Mouse (Mus musculus) embryonic facial prominence, embryonic 12.5 days (tissue): ENCODE measurements at regions not wholly inside any gene's neighbourhood (a gene's known extent, or its start where the extent isn't known, plus 50 kb on each side); places are given as distances from the start of the nearest gene placed in this dataset.

Experiments
- ATAC-seq: fragments of 200-750 bp; cut with Nextera tagmentation; 2 replicates; pipeline ENCODE4 v1.8.0; 2017; ENCODE audit not compliant: insufficient number of reproducible peaks, insufficient read depth, low FRiP score, low TSS enrichment
- H3K27ac ChIP-seq: fragments of 300-500 bp; sonication (generic); 2 replicates; pipeline ENCODE4 v1.5.1; 2016; ENCODE audit warnings: mild to moderate bottlenecking
- H3K27me3 ChIP-seq: fragments of 300-500 bp; sonication (generic); 2 replicates; pipeline ENCODE4 v1.6.1; 2016; ENCODE audit warnings: mild to moderate bottlenecking, moderate library complexity
- H3K36me3 ChIP-seq: fragments of 300-500 bp; sonication (generic); 2 replicates; pipeline ENCODE4 v1.6.1; 2016; ENCODE audit warnings: mild to moderate bottlenecking
- H3K4me1 ChIP-seq: fragments of 300-500 bp; sonication (generic); 2 replicates; pipeline ENCODE4 v1.6.1; 2016
- H3K4me2 ChIP-seq: fragments of 300-500 bp; sonication (generic); replicated peaks from 2 replicates; pipeline ENCODE4 v1.6.1; 2016; ENCODE audit warnings: mild to moderate bottlenecking, moderate library complexity
- H3K4me3 ChIP-seq: fragments of 300-500 bp; sonication (generic); 2 replicates; pipeline ENCODE4 v1.5.1; 2016; ENCODE audit warnings: mild to moderate bottlenecking
- H3K9ac ChIP-seq: fragments of 300-500 bp; sonication (generic); 2 replicates; pipeline ENCODE4 v1.6.1; 2016; ENCODE audit warnings: mild to moderate bottlenecking, moderate library complexity
- H3K9me3 ChIP-seq: fragments of 300-500 bp; sonication (generic); 2 replicates; pipeline ENCODE4 v1.6.1; 2016; ENCODE audit warnings: mild to moderate bottlenecking, moderate library complexity
- WGBS: fragments of 180-500 bp; shearing (Covaris S2); methylation state at CpG from one replicate; pipeline ENCODE4 v1.1.7; 2016; 5-methylcytosine and 5-hydroxymethylcytosine counted together

- Histone ChIP-seq H3K9me3 (no peaks in the 10 kb centered on the region), H3K27ac (no peak overlapping the region), H3K4me1 (peaks cover 11% of the 10 kb centered on the region; the same call in 1 of the 2 replicates), H3K27me3 (no peaks in the 10 kb centered on the region), H3K36me3 (no peaks in the 10 kb centered on the region), H3K4me3 (no peak overlapping the region), H3K4me2 (no peak overlapping the region), H3K9ac (no peak overlapping the region)
- 65% methylated on average over 14 of the region's 14 CpGs for whole genome bisulfite sequencing
- ATAC-seq, result 0 out of 2 replicates have a peak, but pooled peaks have one; percentile 15
Observed at GRCm38 (mm10) chr8:118104464-118105050, 179.0 kb upstream of the Cdh13 start.

GRCm38 (mm10) chr8:118101346-118101745 is 182.2 kb upstream of the Cdh13 start:
- H3K9ac ChIP-seq, result no peak overlapping the region
- H3K4me2 ChIP-seq, result no peak overlapping the region
- 51% methylated on average over 8 of the region's 8 CpGs for WGBS
- no peaks in the 10 kb centered on the region for H3K27me3 ChIP-seq
- H3K27ac ChIP-seq, result no peak overlapping the region
- no peaks in the 10 kb centered on the region for H3K36me3 ChIP-seq
- no peak for ATAC-seq
- H3K9me3 ChIP-seq, result no peaks in the 10 kb centered on the region
- H3K4me3 ChIP-seq, result no peak overlapping the region
- peaks cover 17% of the 10 kb centered on the region for H3K4me1 ChIP-seq

- Histone ChIP-seq H3K9me3 (no peaks in the 10 kb centered on the region), H3K27me3 (no peaks in the 10 kb centered on the region)
- WGBS, result 63% methylated on average over 5 of the region's 5 CpGs
Observed at GRCm38 (mm10) chr8:118062736-118063135, 220.8 kb upstream of the Cdh13 start.

GRCm38 (mm10) chr8:118056781-118057180 is 226.8 kb upstream of the Cdh13 start:
- Histone ChIP-seq H3K9me3 (no peaks in the 10 kb centered on the region), H3K27ac (no peak overlapping the region), H3K36me3 (no peaks in the 10 kb centered on the region), H3K4me1 (no peaks in the 10 kb centered on the region), H3K9ac (no peak overlapping the region), H3K4me2 (no peak overlapping the region), H3K4me3 (no peak overlapping the region), H3K27me3 (no peaks in the 10 kb centered on the region)
- no peak for ATAC-seq
- 89% methylated on average over 6 of the region's 6 CpGs for WGBS

More at GRCm38 (mm10) chr8:118062736-118063135, 220.8 kb upstream of the Cdh13 start:
- Histone ChIP-seq H3K4me2 (no peak overlapping the region), H3K36me3 (no peaks in the 10 kb centered on the region), H3K4me3 (no peak overlapping the region), H3K27ac (no peak overlapping the region), H3K4me1 (no peaks in the 10 kb centered on the region; the same call in 1 of the 2 replicates), H3K9ac (no peak overlapping the region)
- ATAC-seq, result no peak

- Histone ChIP-seq H3K9ac (no peak overlapping the region), H3K9me3 (no peaks in the 10 kb centered on the region), H3K4me1 (no peaks in the 10 kb centered on the region), H3K36me3 (no peaks in the 10 kb centered on the region), H3K4me3 (no peak overlapping the region), H3K27me3 (no peaks in the 10 kb centered on the region), H3K27ac (no peak overlapping the region), H3K4me2 (no peak overlapping the region)
- 82% methylated on average over 5 of the region's 5 CpGs for whole genome bisulfite sequencing
- no peak for ATAC-seq
Observed at GRCm38 (mm10) chr8:118055536-118055935, 228.0 kb upstream of the Cdh13 start.

GRCm38 (mm10) chr8:118050386-118050785 is 233.1 kb upstream of the Cdh13 start:
- Histone ChIP-seq H3K27ac (no peak overlapping the region), H3K9ac (no peak overlapping the region), H3K36me3 (no peaks in the 10 kb centered on the region), H3K4me3 (no peak overlapping the region), H3K27me3 (no peaks in the 10 kb centered on the region), H3K4me1 (no peaks in the 10 kb centered on the region), H3K9me3 (no peaks in the 10 kb centered on the region), H3K4me2 (no peak overlapping the region)
- WGBS, result 72% methylated on average over 3 of the region's 3 CpGs
- no peak for ATAC-seq

GRCm38 (mm10) chr8:118042253-118042860 is 240.6 kb upstream of the Mphosph6 start:
- 76% methylated on average over 10 of the region's 10 CpGs for WGBS
- ATAC-seq, result no peak
- H3K27ac ChIP-seq, result no peak overlapping the region

GRCm38 (mm10) chr8:118041253-118041652 is 239.5 kb upstream of the Mphosph6 start:
- ATAC-seq, result no peak
- Histone ChIP-seq H3K9me3 (no peaks in the 10 kb centered on the region), H3K36me3 (no peaks in the 10 kb centered on the region), H3K4me1 (peaks cover 4% of the 10 kb centered on the region; the same call in 1 of the 2 replicates), H3K9ac (no peak overlapping the region), H3K4me3 (no peak overlapping the region), H3K27ac (no peak overlapping the region), H3K4me2 (no peak overlapping the region), H3K27me3 (no peaks in the 10 kb centered on the region)
- WGBS, result 78% methylated on average over 6 of the region's 6 CpGs

More at GRCm38 (mm10) chr8:118042253-118042860, 240.6 kb upstream of the Mphosph6 start:
- Histone ChIP-seq H3K4me3 (no peak overlapping the region), H3K27me3 (no peaks in the 10 kb centered on the region), H3K9ac (no peak overlapping the region), H3K9me3 (no peaks in the 10 kb centered on the region), H3K4me1 (peaks cover 4% of the 10 kb centered on the region; the same call in 1 of the 2 replicates), H3K4me2 (no peak overlapping the region), H3K36me3 (no peaks in the 10 kb centered on the region)

- Histone ChIP-seq H3K9ac (no peak overlapping the region), H3K27ac (no peak overlapping the region), H3K9me3 (no peaks in the 10 kb centered on the region), H3K4me2 (no peak overlapping the region), H3K4me1 (peaks cover 4% of the 10 kb centered on the region; the same call in 1 of the 2 replicates), H3K27me3 (no peaks in the 10 kb centered on the region), H3K36me3 (no peaks in the 10 kb centered on the region), H3K4me3 (no peak overlapping the region)
- 59% methylated on average over 4 of the region's 4 CpGs for whole genome bisulfite sequencing
- ATAC-seq, result no peak
Observed at GRCm38 (mm10) chr8:118037801-118038200, 236.1 kb upstream of the Mphosph6 start.

GRCm38 (mm10) chr8:118034051-118034450 is 232.3 kb upstream of the Mphosph6 start:
- ATAC-seq, result no peak
- no peaks in the 10 kb centered on the region for H3K9me3 ChIP-seq
- no peak overlapping the region for H3K27ac ChIP-seq
- no peak overlapping the region for H3K4me3 ChIP-seq
- H3K36me3 ChIP-seq, result no peaks in the 10 kb centered on the region
- 67% methylated on average over 13 of the region's 13 CpGs for WGBS
- no peak overlapping the region for H3K9ac ChIP-seq
- no peaks in the 10 kb centered on the region for H3K27me3 ChIP-seq
- H3K4me1 ChIP-seq, result peaks cover 4% of the 10 kb centered on the region; the same call in 1 of the 2 replicates
- H3K4me2 ChIP-seq, result no peak overlapping the region

GRCm38 (mm10) chr8:118031406-118031805 is 229.7 kb upstream of the Mphosph6 start:
- Histone ChIP-seq H3K36me3 (no peaks in the 10 kb centered on the region), H3K9me3 (no peaks in the 10 kb centered on the region), H3K4me2 (no peak overlapping the region), H3K27ac (no peak overlapping the region), H3K9ac (no peak overlapping the region), H3K27me3 (no peaks in the 10 kb centered on the region), H3K4me3 (no peak overlapping the region), H3K4me1 (no peaks in the 10 kb centered on the region)
- 47% methylated on average over 6 of the region's 6 CpGs for WGBS
- no peak for ATAC-seq

GRCm38 (mm10) chr8:118028061-118028850 is 226.5 kb upstream of the Mphosph6 start:
- Histone ChIP-seq H3K36me3 (no peaks in the 10 kb centered on the region), H3K9me3 (no peaks in the 10 kb centered on the region)
- no peak for ATAC-seq

More at GRCm38 (mm10) chr8:118028061-118028850, 226.5 kb upstream of the Mphosph6 start:
- H3K4me2 ChIP-seq, result no peak overlapping the region
- no peaks in the 10 kb centered on the region for H3K4me1 ChIP-seq
- no peak overlapping the region for H3K27ac ChIP-seq
- no peak overlapping the region for H3K9ac ChIP-seq
- 89% methylated on average over 13 of the region's 13 CpGs for WGBS
- H3K4me3 ChIP-seq, result no peak overlapping the region
- H3K27me3 ChIP-seq, result no peaks in the 10 kb centered on the region
